Mouse (Mus musculus) limb, embryonic 11.5 days (tissue): ENCODE data around the gene Mon1a. TPM values are rescaled to one million over a fixed set of nuclear protein-coding genes. Genes with fewer than 3 reads are reported as not detected.

Experiments
- ATAC-seq: fragments of 200-750 bp; cut with Nextera tagmentation; 2 replicates; pipeline ENCODE4 v1.8.0; 2017; ENCODE audit warnings: low read depth; ENCODE audit not compliant: insufficient number of reproducible peaks, low FRiP score, low TSS enrichment
- DNase-seq: peaks from one replicate; pipeline ENCODE4 v3.0.0-alpha.2; 2015; ENCODE audit warnings: low spot score
- H3K27ac ChIP-seq: fragments of 300-500 bp; sonication (generic); replicated peaks from 2 replicates; pipeline ENCODE4 v1.5.1; 2014; ENCODE audit warnings: low read depth, mild to moderate bottlenecking, low read length
- H3K27me3 ChIP-seq: fragments of 300-500 bp; sonication (generic); 2 replicates; pipeline ENCODE4 v1.6.1; 2014; ENCODE audit warnings: mild to moderate bottlenecking, low read length, mixed read lengths; ENCODE audit not compliant: control insufficient read depth, insufficient read depth
- H3K36me3 ChIP-seq: fragments of 300-500 bp; sonication (generic); 2 replicates; pipeline ENCODE4 v1.6.1; 2014; ENCODE audit warnings: mild to moderate bottlenecking, low read length, moderate library complexity, mixed read lengths; ENCODE audit not compliant: control insufficient read depth, insufficient read depth
- H3K4me1 ChIP-seq: fragments of 300-500 bp; sonication (generic); 2 replicates; pipeline ENCODE4 v1.6.1; 2014; ENCODE audit warnings: low read length, mixed read lengths; ENCODE audit not compliant: control insufficient read depth, insufficient read depth
- H3K4me2 ChIP-seq: fragments of 300-500 bp; sonication (generic); 2 replicates; pipeline ENCODE4 v1.6.1; 2014; ENCODE audit warnings: low read depth, mild to moderate bottlenecking, moderate library complexity; ENCODE audit not compliant: severe bottlenecking
- H3K4me3 ChIP-seq: fragments of 300-500 bp; sonication (generic); 2 replicates; pipeline ENCODE4 v1.5.1; 2014; ENCODE audit warnings: low read depth, low read length
- H3K9ac ChIP-seq: fragments of 300-500 bp; sonication (generic); 2 replicates; pipeline ENCODE4 v1.6.1; 2014; ENCODE audit warnings: mild to moderate bottlenecking, low read length
- H3K9me3 ChIP-seq: fragments of 300-500 bp; sonication (generic); 2 replicates; pipeline ENCODE4 v1.6.1; 2016; ENCODE audit warnings: low read length; ENCODE audit not compliant: control insufficient read depth
- WGBS: fragments of 180-500 bp; shearing (Covaris S2); extraction: QIAGEN DNeasy Blood & Tissue Kit; methylation state at CpG from one replicate; pipeline ENCODE4 v1.1.7; 2014; 5-methylcytosine and 5-hydroxymethylcytosine counted together
- polyA plus RNA-seq: library from polyadenylated mRNA; unstranded; fragments of >200 nt; fragmentation: Nextera tagmentation; extraction: Ambion mirVana; gene quantifications from 2 replicates; pipeline ENCODE4 v1.2.1, GENCODE M21; 2014

Mon1a gene
- polyA plus RNA-seq, 1 experiment from 2014 or later: 12.4 TPM

- Histone ChIP-seq H3K4me2 (peak within 1 kb of the TSS; percentile 77), H3K9ac (peak within 1 kb of the TSS; percentile 99), H3K4me3 (peak within 1 kb of the TSS; percentile 92), H3K4me1 (peaks cover 5% of the 10 kb centered on the region), H3K9me3 (no peaks in the 10 kb centered on the region), H3K27ac (peak within 1 kb of the TSS; percentile 84), H3K36me3 (peaks cover 5% of the 10 kb centered on the region), H3K27me3 (no peaks in the 10 kb centered on the region)
- ATAC-seq (no peak), DNase-seq (no peak)
- 10% methylated on average over 14 of the region's 14 CpGs for WGBS
These were observed 14.8 kb upstream of the Mon1a start, which contains the start of gene Rbm6 for GRCm38 (mm10) chr9:107873137-107873536. Gene Rbm6 (minus strand): TSS chr9:107873237.

GRCm38 (mm10) chr9:107880411-107880810, 7.5 kb upstream of the Mon1a start:
- Histone ChIP-seq H3K4me2 (no peak overlapping the region), H3K27ac (no peak overlapping the region), H3K9ac (no peak overlapping the region), H3K9me3 (no peaks in the 10 kb centered on the region), H3K36me3 (no peaks in the 10 kb centered on the region), H3K4me1 (no peaks in the 10 kb centered on the region), H3K4me3 (no peak overlapping the region), H3K27me3 (no peaks in the 10 kb centered on the region)
- ATAC-seq (no peak), DNase-seq (no peak)
- 79% methylated on average over 4 of the region's 4 CpGs for WGBS

DNA sequence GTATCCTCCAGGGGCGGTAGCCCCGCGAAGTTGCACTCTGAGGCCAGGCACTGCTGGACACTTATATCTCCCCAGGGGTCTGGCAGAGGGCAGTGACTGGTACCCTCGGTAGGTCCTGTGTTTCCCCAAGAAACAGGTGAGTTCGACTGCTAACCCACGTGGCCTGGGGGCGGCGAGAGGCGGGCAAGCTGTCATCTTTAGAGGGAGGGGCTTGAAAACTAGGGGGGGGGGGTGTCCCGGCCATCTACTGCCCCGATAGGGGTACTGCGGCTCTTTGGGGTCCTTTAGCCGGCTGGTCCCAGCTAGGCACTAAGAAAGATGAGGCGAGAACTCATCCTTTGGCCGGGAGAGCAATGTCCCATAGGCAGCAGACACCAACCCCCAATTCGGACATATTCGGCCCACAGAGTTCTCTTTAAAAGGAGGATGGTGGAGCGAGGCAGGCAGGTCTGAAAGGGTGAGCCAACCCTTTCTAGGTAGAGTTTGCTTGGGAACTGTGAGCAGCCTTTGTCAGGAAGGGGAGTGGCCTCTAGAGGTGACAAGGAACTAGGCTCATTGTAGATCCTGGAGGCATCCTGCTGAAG, 408 bp downstream of the Mon1a start:
- peak overlapping the region; percentile 54 for H3K9ac ChIP-seq
- WGBS: under 1% methylated on average over 18 of the region's 18 CpGs
- ATAC-seq (peak; percentile 82; the same call in 1 of the 2 replicates), DNase-seq (no peak)
- no peaks in the 10 kb centered on the region for H3K9me3 ChIP-seq
- no peaks in the 10 kb centered on the region for H3K36me3 ChIP-seq
- peak overlapping the region; percentile 72 for H3K4me2 ChIP-seq
- no peaks in the 10 kb centered on the region for H3K27me3 ChIP-seq
- H3K4me3 ChIP-seq: peak overlapping the region; percentile 58
- peaks cover 5% of the 10 kb centered on the region; the same call in 1 of the 2 replicates for H3K4me1 ChIP-seq
- H3K27ac ChIP-seq: no peak overlapping the region

DNA sequence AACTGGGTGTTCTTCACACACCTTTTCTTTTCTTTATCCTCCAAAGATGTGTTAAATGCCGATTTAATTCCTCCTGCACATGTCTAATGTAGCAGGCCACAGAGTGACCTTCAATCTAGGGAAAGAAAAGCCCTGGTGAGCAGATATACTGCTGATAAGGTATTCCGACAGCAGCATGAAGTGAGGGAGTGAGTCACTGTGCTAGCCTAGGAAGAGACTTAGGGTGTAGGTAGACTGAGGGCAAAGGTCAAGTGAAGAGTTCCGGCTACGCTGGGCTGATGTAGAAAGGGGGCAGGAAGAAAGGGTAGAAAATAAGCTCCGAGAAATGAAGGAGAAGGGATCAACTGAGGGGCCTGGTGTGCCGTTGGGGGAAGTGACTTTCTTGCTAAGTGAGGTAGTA, 2.3 kb downstream of the Mon1a start:
- H3K4me3 ChIP-seq: no peak overlapping the region
- ATAC-seq: no peak
- H3K4me1 ChIP-seq: peaks cover 5% of the 10 kb centered on the region; the same call in 1 of the 2 replicates
- WGBS: 85% methylated on average over 6 of the region's 6 CpGs
- H3K27ac ChIP-seq: no peak overlapping the region
- no peak for DNase-seq
- H3K27me3 ChIP-seq: no peaks in the 10 kb centered on the region
- no peak overlapping the region for H3K4me2 ChIP-seq
- H3K9me3 ChIP-seq: no peaks in the 10 kb centered on the region
- H3K9ac ChIP-seq: no peak overlapping the region
- no peaks in the 10 kb centered on the region for H3K36me3 ChIP-seq

DNA sequence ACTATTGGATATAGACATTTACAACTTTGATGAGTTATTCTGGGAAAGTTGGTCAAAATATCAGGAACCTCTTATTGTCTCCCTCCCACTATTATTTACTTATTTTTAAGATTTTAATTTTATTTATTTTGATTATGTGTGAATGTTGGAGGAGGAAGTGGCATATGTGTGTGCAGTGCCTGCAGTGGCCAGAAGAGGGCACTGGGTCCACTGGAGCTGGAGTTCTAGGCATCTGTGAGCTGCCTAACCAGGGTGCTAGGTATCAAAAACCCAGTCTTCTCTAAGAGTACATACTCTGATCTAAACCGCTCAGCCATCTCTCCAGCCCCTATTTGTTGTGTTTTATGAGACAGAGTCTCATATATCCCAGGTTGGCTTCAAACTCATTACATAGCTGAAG, 3.1 kb downstream of the Mon1a start:
- H3K4me1 ChIP-seq: peaks cover 5% of the 10 kb centered on the region; the same call in 1 of the 2 replicates
- WGBS: 97% methylated on average over 1 of the region's 1 CpGs
- H3K27me3 ChIP-seq: no peaks in the 10 kb centered on the region
- no peaks in the 10 kb centered on the region for H3K36me3 ChIP-seq
- no peaks in the 10 kb centered on the region for H3K9me3 ChIP-seq
- no peak overlapping the region for H3K4me2 ChIP-seq
- no peak overlapping the region for H3K9ac ChIP-seq
- ATAC-seq: no peak
- no peak for DNase-seq
- H3K27ac ChIP-seq: no peak overlapping the region
- no peak overlapping the region for H3K4me3 ChIP-seq

DNA sequence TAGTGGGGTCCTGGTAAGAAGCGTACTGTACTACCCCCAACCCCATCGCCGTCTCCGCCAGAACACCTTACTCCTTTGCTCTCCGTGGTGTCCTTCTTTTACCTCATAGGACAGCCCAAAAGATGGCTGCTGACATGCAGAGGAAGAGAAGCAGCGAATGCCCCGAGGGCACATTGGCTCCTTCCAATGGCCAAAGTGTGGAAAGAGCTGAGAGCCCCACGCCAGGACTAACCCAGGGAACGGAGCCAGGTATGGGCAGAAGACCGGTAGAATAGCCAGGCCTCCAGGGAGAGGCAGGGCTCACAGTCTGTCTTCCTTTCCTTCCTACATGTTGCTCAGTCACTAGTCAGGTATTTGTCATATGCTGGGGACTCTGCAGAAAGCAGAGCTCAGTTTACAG, 10.6 kb downstream of the Mon1a start:
- no peak overlapping the region for H3K4me2 ChIP-seq
- DNase-seq: no peak
- WGBS: 82% methylated on average over 10 of the region's 10 CpGs
- no peak overlapping the region for H3K27ac ChIP-seq
- no peak for ATAC-seq
- H3K9ac ChIP-seq: no peak overlapping the region
- H3K27me3 ChIP-seq: peaks cover 14% of the 10 kb centered on the region; the same call in 1 of the 2 replicates
- H3K4me1 ChIP-seq: peaks cover 8% of the 10 kb centered on the region; the same call in 1 of the 2 replicates
- no peaks in the 10 kb centered on the region for H3K9me3 ChIP-seq
- no peak overlapping the region for H3K4me3 ChIP-seq
- H3K36me3 ChIP-seq: no peaks in the 10 kb centered on the region; the same call in 1 of the 2 replicates

GRCm38 (mm10) chr9:107899855-107900254, 11.9 kb downstream of the Mon1a start:
- 75% methylated on average over 12 of the region's 12 CpGs for WGBS
- H3K9ac ChIP-seq: no peak overlapping the region

GRCm38 (mm10) chr9:107900840-107901626, 13.1 kb downstream of the Mon1a start:
- DNase-seq (peak; percentile 90), ATAC-seq (no peak)
- H3K4me2 ChIP-seq: peak overlapping the region; percentile 83
- no peaks in the 10 kb centered on the region; the same call in 1 of the 2 replicates for H3K36me3 ChIP-seq
- no peaks in the 10 kb centered on the region for H3K9me3 ChIP-seq
- WGBS: 4% methylated on average over 44 of the region's 44 CpGs
- H3K9ac ChIP-seq: peak overlapping the region; percentile 59
- peaks cover 9% of the 10 kb centered on the region for H3K4me1 ChIP-seq
- peaks cover 14% of the 10 kb centered on the region; the same call in 1 of the 2 replicates for H3K27me3 ChIP-seq
- peak overlapping the region; percentile 31 for H3K4me3 ChIP-seq
- no peak overlapping the region for H3K27ac ChIP-seq

More at GRCm38 (mm10) chr9:107899855-107900254, 11.9 kb downstream of the Mon1a start:
- no peak for DNase-seq
- ATAC-seq: no peak
- Histone ChIP-seq H3K27me3 (peaks cover 14% of the 10 kb centered on the region; the same call in 1 of the 2 replicates), H3K4me2 (no peak overlapping the region), H3K36me3 (no peaks in the 10 kb centered on the region; the same call in 1 of the 2 replicates), H3K4me3 (no peak overlapping the region), H3K27ac (no peak overlapping the region), H3K9me3 (no peaks in the 10 kb centered on the region), H3K4me1 (peaks cover 8% of the 10 kb centered on the region; the same call in 1 of the 2 replicates)
